Mouse (Mus musculus) liver, embryonic 14.5 days (tissue): ENCODE results near the gene Cdk19.

Experiments
- CTCF ChIP-seq: IDR thresholded peaks from 2 replicates; pipeline ENCODE4 v1.5.1; 2016; ENCODE audit warnings: antibody characterized with exemption, low read depth, control low read depth
- EP300 ChIP-seq: IDR thresholded peaks from 2 replicates; pipeline ENCODE4 v1.6.1; 2016; ENCODE audit warnings: antibody characterized with exemption, low read depth

GRCm38 (mm10) chr10:40421724-40422123 is 82.4 kb downstream of the Cdk19 start:
- TF ChIP-seq CTCF (no peak), EP300 (no peak)
